Mouse (Mus musculus): ENCODE results near the gene Dact1.

DNA sequence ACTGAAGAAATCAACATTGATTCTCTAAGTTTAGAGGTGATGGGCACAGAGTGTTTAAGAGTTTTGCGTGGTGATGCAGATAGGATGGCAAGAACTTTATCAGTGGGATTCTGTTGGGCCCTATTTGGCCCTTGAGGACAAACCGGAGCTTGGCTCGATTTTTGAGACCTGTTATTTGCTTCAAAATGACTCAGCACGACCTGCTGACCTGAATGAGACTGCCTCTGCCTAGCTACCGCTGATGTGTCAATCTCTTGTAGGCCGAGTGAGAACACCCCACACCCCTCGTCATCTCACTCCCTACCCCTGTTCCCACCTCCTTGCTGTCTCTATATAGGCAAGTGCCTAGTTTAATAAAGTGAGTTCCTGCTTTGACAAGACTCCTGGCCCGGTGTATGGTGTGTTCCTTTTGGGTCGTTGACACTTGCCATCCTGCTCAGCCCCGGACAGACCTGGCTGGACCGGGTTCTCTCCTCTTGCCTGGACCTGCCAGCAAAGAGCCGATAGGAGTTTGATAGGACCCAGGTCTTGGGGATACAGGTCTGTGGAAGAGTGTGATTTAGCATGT lies 28.4 kb upstream of the Dact1 start:
- no peak for TF ChIP-seq CTCF (IDR thresholded peaks at IDR 0.05; ENCODE audit: borderline replicate concordance, insufficient read depth, low read length)
- no peak for TF ChIP-seq POLR2A (IDR thresholded peaks at IDR 0.05; ENCODE audit: low read depth, low read length)

Data from embryonic fibroblast, embryonic 13.5 days (primary cell).